Mouse (Mus musculus) liver, embryonic 14.5 days (tissue): Measurements from ENCODE around the gene Klhl7. TPM values are rescaled to one million over a fixed set of nuclear protein-coding genes. Genes with fewer than 3 reads are reported as not detected.

Source experiments
- ATAC-seq: fragments of 200-750 bp; cut with Nextera tagmentation; 2 replicates; pipeline ENCODE4 v1.8.0; 2017; ENCODE audit warnings: moderate number of reproducible peaks, mild to moderate bottlenecking, moderate library complexity; ENCODE audit not compliant: insufficient read depth
- DNase-seq, 3 experiments: peaks; one replicate each; pipeline ENCODE4 v3.0.0-alpha.2; 2012 to 2013; ENCODE audit warnings: low read depth in 3 of 3, low spot score in 3 of 3
- H3K27ac ChIP-seq: fragments of 300-500 bp; sonication (generic); 2 replicates; pipeline ENCODE4 v1.5.1; 2014; ENCODE audit warnings: moderate library complexity, mild to moderate bottlenecking, control low read depth, inconsistent platforms
- H3K27me3 ChIP-seq: fragments of 300-500 bp; sonication (generic); 2 replicates; pipeline ENCODE4 v1.6.1; 2014; ENCODE audit warnings: mild to moderate bottlenecking, low read length, moderate library complexity; ENCODE audit not compliant: control insufficient read depth, insufficient read depth
- H3K36me3 ChIP-seq: fragments of 300-500 bp; sonication (generic); replicated peaks from 2 replicates; pipeline ENCODE4 v1.6.1; 2014; ENCODE audit warnings: low read depth; ENCODE audit not compliant: control insufficient read depth, insufficient read depth
- H3K4me1 ChIP-seq, 2 experiments: fragments of 200-500 bp in 1 of 2; fragments of 300-500 bp in 1 of 2; sonication (generic) in 1 of 2; replicated peaks; 2 replicates each; pipeline ENCODE4 v1.6.1; 2012 to 2014; ENCODE audit warnings: antibody characterized with exemption in 1 of 2, inconsistent platforms in 1 of 2, low read length in 1 of 2; ENCODE audit not compliant: control insufficient read depth in 2 of 2, insufficient read depth in 2 of 2
- H3K4me2 ChIP-seq: fragments of 300-500 bp; sonication (generic); 2 replicates; pipeline ENCODE4 v1.6.1; 2014; ENCODE audit warnings: low read depth, mild to moderate bottlenecking, control low read depth, moderate library complexity
- H3K4me3 ChIP-seq, 2 experiments: fragments of 200-500 bp in 1 of 2; fragments of 300-500 bp in 1 of 2; sonication (generic) in 1 of 2; 2 replicates each; pipeline ENCODE4 v1.5.1; 2012 to 2014; ENCODE audit warnings: low read depth in 2 of 2, low read length in 2 of 2, mild to moderate bottlenecking in 2 of 2, control low read depth in 1 of 2, inconsistent platforms in 1 of 2, moderate library complexity in 1 of 2; ENCODE audit not compliant: insufficient read depth in 1 of 2
- H3K9ac ChIP-seq: fragments of 300-500 bp; sonication (generic); replicated peaks from 2 replicates; pipeline ENCODE4 v1.6.1; 2014; ENCODE audit warnings: mild to moderate bottlenecking, control low read depth, moderate library complexity
- H3K9me3 ChIP-seq: fragments of 300-500 bp; sonication (generic); 2 replicates; pipeline ENCODE4 v1.6.1; 2016; ENCODE audit warnings: low read length, mixed read lengths; ENCODE audit not compliant: control insufficient read depth
- CTCF ChIP-seq: IDR thresholded peaks from 2 replicates; pipeline ENCODE4 v1.5.1; 2016; ENCODE audit warnings: antibody characterized with exemption, low read depth, control low read depth
- EP300 ChIP-seq: IDR thresholded peaks from 2 replicates; pipeline ENCODE4 v1.6.1; 2016; ENCODE audit warnings: antibody characterized with exemption, low read depth
- WGBS: fragments of 180-500 bp; shearing (Covaris S2); extraction: QIAGEN DNeasy Blood & Tissue Kit; methylation state at CpG from one replicate; pipeline ENCODE4 v1.1.7; 2014; ENCODE audit not compliant: insufficient replicate concordance; 5-methylcytosine and 5-hydroxymethylcytosine counted together
- polyA plus RNA-seq, 2 experiments: library from polyadenylated mRNA; depleted of rRNA in 1 of 2; stranded (reverse) in 1 of 2; unstranded in 1 of 2; fragments of >200 nt; fragmentation: Nextera tagmentation in 1 of 2; extraction: Ambion mirVana in 1 of 2; gene quantifications; 2 replicates each; pipeline versions ENCODE4 v1.2.1 to v1.2.3; 2012 to 2014

The Klhl7 gene
- polyA plus RNA-seq, 2 experiments: 9.8 to 18.1 TPM

DNA sequence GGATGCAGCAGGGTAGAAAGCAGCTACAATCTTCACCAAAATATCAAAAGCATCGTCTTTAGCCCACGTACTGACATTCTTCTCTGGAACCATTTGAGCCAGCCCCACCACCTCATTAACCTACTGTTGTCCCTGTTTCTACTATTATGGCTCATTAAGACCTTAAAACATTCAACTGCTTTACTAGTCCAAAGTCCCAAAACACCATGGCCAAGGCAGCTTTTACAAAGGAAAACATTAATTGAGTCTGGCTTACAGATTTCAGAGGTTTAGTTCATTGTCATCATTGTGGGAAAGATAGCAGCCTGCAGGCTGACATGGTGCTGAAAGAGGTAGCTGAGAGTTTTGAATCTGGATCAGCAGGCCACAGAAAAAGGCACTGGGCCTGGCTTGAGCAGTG is 3.4 kb downstream of the Klhl7 start:
- 81% methylated on average over 2 of the region's 2 CpGs for WGBS
- no peak overlapping the region for H3K9ac ChIP-seq
- H3K9me3 ChIP-seq: no peaks in the 10 kb centered on the region
- no peaks in the 10 kb centered on the region for H3K36me3 ChIP-seq
- DNase-seq (no peak), ATAC-seq (no peak)
- no peaks in the 10 kb centered on the region for H3K27me3 ChIP-seq
- no peak for TF ChIP-seq EP300
- peaks cover 6 to 7% of the 10 kb centered on the region in 2 experiments; a peak in 3 of 4 replicates for H3K4me1 ChIP-seq
- no peak overlapping the region for H3K4me3 ChIP-seq
- H3K27ac ChIP-seq: no peak overlapping the region
- H3K4me2 ChIP-seq: no peak overlapping the region

- Histone ChIP-seq H3K4me1 (no peaks in the 10 kb centered on the region), H3K27ac (no peak overlapping the region), H3K36me3 (no peaks in the 10 kb centered on the region; the same call in 1 of the 2 replicates), H3K9me3 (no peaks in the 10 kb centered on the region), H3K4me3 (no peak overlapping the region), H3K9ac (no peak overlapping the region), H3K4me2 (no peak overlapping the region), H3K27me3 (no peaks in the 10 kb centered on the region)
- WGBS: 86% methylated on average over 7 of the region's 7 CpGs
- ATAC-seq: no peak
- DNase-seq: no peak
- TF ChIP-seq CTCF (no peak), EP300 (no peak)
These were observed 6.8 kb downstream of the Klhl7 start for GRCm38 (mm10) chr5:24107071-24107739.

- Histone ChIP-seq H3K36me3 (no peaks in the 10 kb centered on the region; the same call in 1 of the 2 replicates), H3K4me2 (no peak overlapping the region), H3K4me3 (no peak overlapping the region), H3K27ac (no peak overlapping the region), H3K4me1 (no peaks in the 10 kb centered on the region), H3K9me3 (no peaks in the 10 kb centered on the region), H3K9ac (no peak overlapping the region), H3K27me3 (no peaks in the 10 kb centered on the region)
- no peak for TF ChIP-seq EP300
- TF ChIP-seq CTCF: no peak
- 69% methylated on average over 3 of the region's 3 CpGs for WGBS
- DNase-seq (peak in 1 of 3 experiments; percentile 13), ATAC-seq (no peak)
These were observed 7.3 kb downstream of the Klhl7 start for GRCm38 (mm10) chr5:24107740-24108098.

DNA sequence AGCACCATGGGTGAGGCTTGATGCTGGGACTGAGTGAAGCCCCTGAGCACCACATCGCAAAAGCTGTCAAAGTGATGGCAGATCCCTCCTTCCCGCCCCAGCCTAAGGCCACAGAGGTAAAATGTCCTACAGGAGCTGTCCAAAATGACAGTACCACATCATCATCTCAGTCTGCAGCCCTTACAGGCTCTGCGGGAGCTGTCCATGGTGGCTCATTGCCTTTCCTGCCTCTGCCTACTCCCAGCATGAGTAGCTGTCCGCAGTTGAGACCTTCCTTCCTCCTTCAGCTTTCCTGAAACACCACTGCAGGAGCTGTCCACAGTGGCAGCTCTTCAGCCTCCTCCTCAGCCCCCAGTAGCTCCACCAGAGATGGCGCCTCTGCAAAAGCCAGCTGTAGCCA is 9.7 kb downstream of the Klhl7 start:
- no peak for TF ChIP-seq EP300
- TF ChIP-seq CTCF: no peak
- H3K27ac ChIP-seq: no peak overlapping the region
- 59% methylated on average over 5 of the region's 5 CpGs for WGBS
- no peaks in the 10 kb centered on the region for H3K27me3 ChIP-seq
- no peaks in the 10 kb centered on the region for H3K9me3 ChIP-seq
- ATAC-seq (peak; percentile 33; the same call in 1 of the 2 replicates), DNase-seq (peak in 1 of 3 experiments; percentile 37)
- H3K36me3 ChIP-seq: no peaks in the 10 kb centered on the region; the same call in 1 of the 2 replicates
- no peak overlapping the region for H3K4me3 ChIP-seq
- no peak overlapping the region for H3K9ac ChIP-seq
- no peaks in the 10 kb centered on the region for H3K4me1 ChIP-seq
- no peak overlapping the region for H3K4me2 ChIP-seq

DNA sequence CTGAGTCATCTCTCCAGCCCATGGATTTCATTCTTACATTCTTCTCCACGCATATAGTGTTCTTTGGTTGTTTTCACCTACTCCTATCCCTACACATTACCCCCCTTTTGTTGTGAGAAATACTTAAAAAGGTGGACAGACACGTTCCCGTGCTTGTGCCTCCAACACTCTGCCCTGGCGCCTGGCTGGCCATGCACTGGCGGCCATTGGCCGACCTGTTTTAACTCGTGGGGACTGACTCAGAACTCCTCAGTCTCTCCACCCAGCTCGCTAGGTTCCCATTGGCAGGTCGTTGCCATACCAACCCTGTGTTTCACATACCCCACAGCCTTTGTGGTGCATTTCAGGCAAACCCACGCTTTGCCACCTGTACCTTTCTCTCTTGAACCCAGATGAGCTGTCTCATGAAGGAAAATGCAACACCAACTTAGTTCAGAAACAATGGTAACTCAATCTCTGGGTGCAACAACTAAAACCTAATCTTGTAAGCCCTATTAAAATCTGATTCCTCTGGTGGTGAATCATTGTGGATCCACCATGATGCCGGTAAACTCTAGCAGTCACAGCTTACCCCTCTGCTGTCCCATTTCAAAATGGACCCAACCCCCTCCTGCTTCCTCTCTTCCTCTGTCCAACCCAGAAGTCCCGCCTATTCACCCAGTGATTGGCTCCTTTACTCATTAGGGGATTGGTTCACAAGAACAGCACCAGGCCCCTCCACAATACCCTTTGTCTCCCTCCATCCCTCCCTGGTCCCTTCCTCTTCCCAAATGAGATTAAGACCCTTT is 11.9 kb downstream of the Klhl7 start:
- no peaks in the 10 kb centered on the region for H3K9me3 ChIP-seq
- H3K9ac ChIP-seq: no peak overlapping the region
- H3K36me3 ChIP-seq: no peaks in the 10 kb centered on the region; the same call in 1 of the 2 replicates
- H3K27ac ChIP-seq: no peak overlapping the region
- ATAC-seq (no peak), DNase-seq (no peak)
- H3K4me2 ChIP-seq: no peak overlapping the region
- TF ChIP-seq EP300: no peak
- TF ChIP-seq CTCF: no peak
- no peak overlapping the region for H3K4me3 ChIP-seq
- 81% methylated on average over 12 of the region's 12 CpGs for WGBS
- no peaks in the 10 kb centered on the region for H3K27me3 ChIP-seq
- H3K4me1 ChIP-seq: no peaks in the 10 kb centered on the region
